ENCODE assay signal across 19 mouse cellular contexts in the genomic region with DNA sequence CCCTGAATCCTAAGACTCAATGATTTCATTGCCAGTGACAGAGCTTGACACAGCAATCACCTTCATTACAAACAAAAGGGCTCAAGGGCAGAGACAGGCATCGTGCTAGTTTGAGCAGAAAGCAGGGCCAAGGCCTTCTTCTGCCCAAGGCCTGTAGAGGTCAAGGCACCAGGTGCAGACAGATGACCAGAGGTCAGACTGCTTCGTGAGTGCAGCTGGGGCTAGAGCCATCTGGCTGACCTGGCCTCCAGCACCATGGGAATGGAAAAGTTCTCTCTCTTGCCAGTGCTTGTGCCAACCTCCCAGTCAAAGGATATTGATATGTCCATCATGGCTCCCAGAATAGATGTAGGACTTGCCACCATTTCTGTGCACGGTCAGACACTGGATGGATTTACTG. TPM values are rescaled to one million over a fixed set of nuclear protein-coding genes. Genes with fewer than 3 reads are reported as not detected.
DNase-seq lines count a peak whose midpoint lies in the region; ATAC-seq and TF ChIP-seq lines count a peak whose summit lies in the region.
"Had no signal": no experiment of that assay in that cellular context is flagged by ENCODE, and none has a peak within 500 bp of the region (broad histone marks: within the 10 kb centered on the region; RNA-seq: fewer than 3 reads in every experiment).

No protein-coding gene starts in this region.

- WGBS in liver, adult 2 months = 45% methylated on average over 3 of the region's 3 CpGs
- 86% methylated on average over 3 of the region's 3 CpGs for WGBS in liver, embryonic 11.5 days

- H3K9ac ChIP-seq in liver, adult 2 months (ENCODE audit: low read depth, low read length) = no peak overlapping the region
- no peak overlapping the region for H3K9ac ChIP-seq in liver, embryonic 11.5 days (ENCODE audit: low read depth, low read length)
- H3K9ac ChIP-seq: forebrain, embryonic 13.5 days; forebrain, postnatal 0 days; hindbrain, embryonic 15.5 days had no signal

- DNase-seq in gastrocnemius, adult 18-20 months (ENCODE audit: low spot score) = peak; percentile 75
- no peak for DNase-seq in gastrocnemius, postnatal 10 days
- DNase-seq in heart, adult 18-20 months = peak; percentile 49 to 74
- DNase-seq in heart, postnatal 4 days = no peak
- peak; percentile 72 for DNase-seq in liver, adult 2 months (ENCODE audit: extremely low read depth, low read depth, low spot score)
- no peak for DNase-seq in liver, embryonic 11.5 days (ENCODE audit: low spot score)
- DNase-seq in skeletal muscle tissue, adult 2 months (ENCODE audit: low read depth, low spot score) = peak; percentile 83
- DNase-seq: cerebellum, adult 11-12 months; cerebellum, adult 9-11 months; forebrain, postnatal 0 days; heart, postnatal 10 days; kidney, adult 8-10 months had no signal

- no peak overlapping the region for H3K4me2 ChIP-seq in liver, embryonic 11.5 days
- H3K4me2 ChIP-seq: forebrain, embryonic 13.5 days; hindbrain, embryonic 15.5 days had no signal

- H3K27ac ChIP-seq in liver, adult 2 months (replicated peaks; ENCODE audit: insufficient read depth, low read depth, low read length) = no peak overlapping the region
- no peak overlapping the region for H3K27ac ChIP-seq in liver, embryonic 11.5 days (ENCODE audit: low read depth, low read length)
- H3K27ac ChIP-seq: embryonic facial prominence, embryonic 10.5 days; forebrain, embryonic 13.5 days had no signal

- H3K9me3 ChIP-seq in liver, embryonic 11.5 days (ENCODE audit: control insufficient read depth, low read length) = no peaks in the 10 kb centered on the region
- H3K9me3 ChIP-seq: embryonic facial prominence, embryonic 10.5 days; forebrain, embryonic 13.5 days; G1E; hindbrain, embryonic 15.5 days had no signal

- H3K79me2 ChIP-seq in liver, adult 2 months (ENCODE audit: control insufficient read depth, insufficient read depth, low read length) = no peaks in the 10 kb centered on the region

- TF ChIP-seq POLR2A in liver, adult 2 months (IDR thresholded peaks at IDR 0.05; ENCODE audit: extremely low read depth, insufficient read depth, low read length) = no peak

- no peak overlapping the region for H3K4me3 ChIP-seq in liver, adult 2 months (ENCODE audit: insufficient read depth, low read depth, low read length)
- H3K4me3 ChIP-seq in liver, embryonic 11.5 days (ENCODE audit: low read depth, low read length) = no peak overlapping the region
- H3K4me3 ChIP-seq: embryonic facial prominence, embryonic 10.5 days; forebrain, embryonic 13.5 days; hindbrain, embryonic 15.5 days had no signal

- ATAC-seq in liver, embryonic 11.5 days (replicated peaks; ENCODE audit: low FRiP score) = no peak
- ATAC-seq in CD4-positive, CD25-positive, alpha-beta regulatory T cell, adult 4 months = no peak
- ATAC-seq: forebrain, embryonic 13.5 days; forebrain, postnatal 0 days; inflammation-experienced regulatory T-cells, adult 6 months; intestine, postnatal 0 days had no signal

- H3K27me3 ChIP-seq in liver, adult 2 months (ENCODE audit: control insufficient read depth, insufficient read depth, low read length) = no peaks in the 10 kb centered on the region
- H3K27me3 ChIP-seq in liver, embryonic 11.5 days (replicated peaks; ENCODE audit: control insufficient read depth, insufficient read depth, low read length) = no peaks in the 10 kb centered on the region
- H3K27me3 ChIP-seq: forebrain, embryonic 13.5 days; hindbrain, embryonic 15.5 days had no signal

- H3K4me1 ChIP-seq in liver, adult 2 months (ENCODE audit: control insufficient read depth, insufficient read depth, low read length) = no peaks in the 10 kb centered on the region
- H3K4me1 ChIP-seq in liver, embryonic 11.5 days (replicated peaks; ENCODE audit: control insufficient read depth, insufficient read depth, low read length) = no peaks in the 10 kb centered on the region
- H3K4me1 ChIP-seq: embryonic facial prominence, embryonic 10.5 days had no signal

- no peak for TF ChIP-seq CTCF in liver, adult 2 months (IDR thresholded peaks at IDR 0.05; ENCODE audit: low read depth, low read length)

- peaks cover 36% of the 10 kb centered on the region for H3K36me3 ChIP-seq in liver, adult 2 months (ENCODE audit: control insufficient read depth, insufficient read depth, low read length)
- H3K36me3 ChIP-seq in liver, embryonic 11.5 days (ENCODE audit: control insufficient read depth, insufficient read depth, low read length) = peaks cover 75% of the 10 kb centered on the region

RNA-seq across cellular contexts. Expression of a gene that starts 26.2 kb away (rescaled TPM):
- total RNA-seq in gastrocnemius, adult 18-20 months (2021) = 10 to 100 TPM; 38.3 to 70.3 TPM
- 100 to 1,000 TPM; 137 to 146 TPM for total RNA-seq in gastrocnemius, postnatal 10 days (2021)
- total RNA-seq in heart, adult 18-20 months (2021) = 100 to 1,000 TPM; 122 to 133 TPM
- total RNA-seq in heart, postnatal 4 days (2021) = 100 to 1,000 TPM; 238 to 243 TPM
- 42.1 and 49.2 TPM in 2 replicates for total RNA-seq in liver, adult 2 months (2014; rRNA removed)
- 38.0 and 40.4 TPM in 2 replicates for polyA plus RNA-seq in liver, adult 2 months (2012; rRNA removed)
- 178 and 184 TPM in 2 replicates for polyA plus RNA-seq in liver, embryonic 11.5 days (2014; fragmentation: Nextera tagmentation; extraction: Ambion mirVana)
- 100 to 1,000 TPM; 366 to 443 TPM for polyA plus RNA-seq in CD4-positive, CD25-positive, alpha-beta regulatory T cell, adult 4 months (2017; shearing (Covaris generic))

RNA-seq across cellular contexts. Expression of a gene that starts 33.9 kb away (rescaled TPM):
- under 1 TPM; 0.27 to 0.33 TPM for total RNA-seq in gastrocnemius, adult 18-20 months (2021)
- total RNA-seq in gastrocnemius, postnatal 10 days (2021) = 1 to 10 TPM; 1.2 to 1.5 TPM
- 1 to 10 TPM; 1.6 to 2.0 TPM for total RNA-seq in heart, adult 18-20 months (2021)
- total RNA-seq in heart, postnatal 4 days (2021) = 1 to 10 TPM; 1.8 to 2.0 TPM
- 48.3 and 80.8 TPM in 2 replicates for total RNA-seq in liver, adult 2 months (2014; rRNA removed)
- 30.7 and 33.0 TPM in 2 replicates for polyA plus RNA-seq in liver, adult 2 months (2012; rRNA removed)
- 0.60 and 1.8 TPM in 2 replicates for polyA plus RNA-seq in liver, embryonic 11.5 days (2014; fragmentation: Nextera tagmentation; extraction: Ambion mirVana)
- polyA plus RNA-seq in CD4-positive, CD25-positive, alpha-beta regulatory T cell, adult 4 months (2017; shearing (Covaris generic)) = 1 to 10 TPM; 7.9 TPM

Comparison
In these comparisons a context has a peak if more than half of its experiments do, and no peak if none do; other contexts are left out.
1. DNase-seq: peak in gastrocnemius, adult 18-20 months (single experiment), heart, adult 18-20 months (2 of 2), liver, adult 2 months (single experiment) and skeletal muscle tissue, adult 2 months (single experiment); none in gastrocnemius, postnatal 10 days (single experiment), heart, postnatal 4 days (single experiment) and liver, embryonic 11.5 days (single experiment).
2. RNA of a gene that starts 33.9 kb away (total RNA-seq): 48.3 to 80.8 TPM in liver, adult 2 months; 1.8 to 2.0 TPM in heart, postnatal 4 days, 1.6 to 2.0 TPM in heart, adult 18-20 months, 1.2 to 1.5 TPM in gastrocnemius, postnatal 10 days and 0.27 to 0.33 TPM in gastrocnemius, adult 18-20 months; every median in the first group is over 10 times any median in the second.